Mouse (Mus musculus) heart, adult 2 months (tissue): ENCODE data around the gene Rapgef5. TPM values are rescaled to one million over a fixed set of nuclear protein-coding genes. Genes with fewer than 3 reads are reported as not detected.

Experiments used
- DNase-seq, 2 experiments: peaks; one replicate each; pipeline ENCODE4 v3.0.0; 2021
- H3K27ac ChIP-seq: fragments of 200-600 bp; 2 replicates; pipeline ENCODE4 v1.8.1; 2022
- H3K27me3 ChIP-seq: fragments of 200-500 bp; 2 replicates; pipeline ENCODE4 v1.6.1; 2012; ENCODE audit warnings: mild to moderate bottlenecking, low read length, inconsistent platforms, mixed read lengths; ENCODE audit not compliant: control insufficient read depth, insufficient read depth
- H3K36me3 ChIP-seq: fragments of 200-500 bp; 2 replicates; pipeline ENCODE4 v1.6.1; 2012; ENCODE audit warnings: low read length, inconsistent platforms; ENCODE audit not compliant: control insufficient read depth, insufficient read depth
- H3K4me1 ChIP-seq: fragments of 200-500 bp; 2 replicates; pipeline ENCODE4 v1.6.1; 2011; ENCODE audit warnings: low read length; ENCODE audit not compliant: control insufficient read depth, insufficient read depth
- H3K4me3 ChIP-seq: fragments of 200-600 bp; 2 replicates; pipeline ENCODE4 v1.8.1; 2022
- H3K79me2 ChIP-seq: fragments of 200-500 bp; replicated peaks from 2 replicates; pipeline ENCODE4 v1.6.1; 2012; ENCODE audit warnings: mild to moderate bottlenecking, inconsistent platforms, low read length, moderate library complexity, mixed read lengths; ENCODE audit not compliant: control insufficient read depth, insufficient read depth
- H3K9ac ChIP-seq: fragments of 200-500 bp; 2 replicates; pipeline ENCODE4 v1.6.1; 2012; ENCODE audit warnings: low read depth, mild to moderate bottlenecking, control low read depth, inconsistent platforms, low read length, mixed read lengths
- CTCF ChIP-seq: fragments of 200-600 bp; IDR thresholded peaks from 2 replicates; pipeline ENCODE4 v1.8.1; 2022; ENCODE audit warnings: antibody characterized with exemption, mild to moderate bottlenecking, moderate library complexity
- EP300 ChIP-seq: fragments of 200-500 bp; IDR thresholded peaks from 2 replicates; pipeline ENCODE4 v1.6.1; 2011; ENCODE audit warnings: low read depth, low read length, control low read depth; ENCODE audit not compliant: insufficient read depth
- POLR2A ChIP-seq: fragments of 200-500 bp; IDR thresholded peaks from 2 replicates; pipeline ENCODE4 v1.6.1; 2011; ENCODE audit warnings: mild to moderate bottlenecking, low read depth, low read length, control low read depth; ENCODE audit not compliant: insufficient read depth
- WGBS: fragments of 180-500 bp; shearing (Covaris S2); methylation state at CpG from one replicate; pipeline ENCODE4 v1.1.7; 2018; 5-methylcytosine and 5-hydroxymethylcytosine counted together
- intact Hi-C: fragments of 180-260 bp; cut with DNase I; formaldehyde crosslinking; loops from one replicate; pipeline ENCODE4 v1.15.1; 2025
- polyA plus RNA-seq: library from polyadenylated mRNA; depleted of rRNA; stranded (reverse); fragments of >200 nt; gene quantifications from 2 replicates; pipeline ENCODE4 v1.2.3, GENCODE M21; 2012
- total RNA-seq, 2 experiments: library from RNA; stranded (reverse); gene quantifications; 2 replicates each; pipeline ENCODE4 v1.2.3; 2021

Gene Rapgef5
- total and polyA plus RNA-seq, 3 experiments = 11.4 to 33.0 (median 29.9) TPM

DNA sequence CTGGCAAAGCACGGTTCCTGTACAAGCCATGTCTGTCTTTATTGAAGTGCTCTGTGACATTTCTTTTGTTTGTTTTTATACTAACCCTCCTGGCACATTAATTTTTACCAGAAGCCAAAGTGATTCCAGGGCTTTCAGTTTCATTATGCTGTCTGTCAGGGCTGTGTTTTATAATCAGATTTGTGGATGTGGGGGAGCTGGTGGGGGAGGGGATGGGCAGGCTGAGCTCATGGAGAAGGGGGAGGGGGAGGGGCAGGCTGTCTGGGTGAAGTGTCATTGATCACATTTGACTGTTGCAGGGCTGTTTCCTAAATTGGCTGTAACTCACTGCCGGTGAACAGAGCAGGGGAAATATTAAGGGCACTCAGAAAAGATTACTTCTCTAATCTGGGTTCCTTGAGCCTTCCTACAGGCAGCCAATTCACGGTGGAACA lies 211.9 kb downstream of the Rapgef5 start:
- no peak for DNase-seq
- H3K9ac ChIP-seq = no peak overlapping the region

DNA sequence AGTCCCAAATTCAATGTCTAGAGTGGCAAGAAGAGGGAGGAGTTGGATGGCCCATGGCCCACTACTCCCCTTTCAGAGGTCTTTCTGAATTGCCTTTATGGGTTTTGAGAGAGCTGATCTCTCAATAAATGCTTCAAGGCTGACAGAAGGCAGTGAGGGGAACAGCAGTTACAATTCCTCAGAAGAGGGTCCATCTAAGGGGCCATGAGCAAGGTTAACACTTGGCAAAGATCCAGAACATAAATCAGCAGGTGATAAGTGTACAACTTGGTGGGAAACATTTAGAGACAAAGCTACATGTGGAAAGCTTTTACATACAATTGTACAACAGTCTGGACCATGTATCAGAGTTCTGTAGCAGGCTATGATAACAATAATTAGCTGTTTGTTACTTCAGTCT lies 217.3 kb downstream of the Rapgef5 start:
- intact Hi-C loops = loop anchor here (5.0 kb wide), 1 partner anchor 869 kb away; no protein-coding TSS in a partner anchor
- TF ChIP-seq CTCF (no peak), EP300 (no peak), POLR2A (no peak)
- peaks cover 2% of the 10 kb centered on the region; the same call in 1 of the 2 replicates for H3K4me1 ChIP-seq
- no peak overlapping the region for H3K9ac ChIP-seq
- no peak for DNase-seq
- no peaks in the 10 kb centered on the region for H3K27me3 ChIP-seq
- no peaks in the 10 kb centered on the region for H3K79me2 ChIP-seq
- H3K4me3 ChIP-seq = no peak overlapping the region
- H3K27ac ChIP-seq = no peak overlapping the region
- peaks cover 8% of the 10 kb centered on the region for H3K36me3 ChIP-seq

More for the DNA sequence above, 211.9 kb downstream of the Rapgef5 start:
- Histone ChIP-seq H3K36me3 (peaks cover 23% of the 10 kb centered on the region), H3K4me3 (no peak overlapping the region), H3K27me3 (no peaks in the 10 kb centered on the region), H3K4me1 (no peaks in the 10 kb centered on the region; the same call in 1 of the 2 replicates), H3K27ac (peak overlapping the region; percentile 18; the same call in 1 of the 2 replicates), H3K79me2 (no peaks in the 10 kb centered on the region)
- no peak for TF ChIP-seq CTCF
- TF ChIP-seq EP300 = no peak
- TF ChIP-seq POLR2A = no peak
- intact Hi-C loops = no loop called here
- WGBS = 24% methylated on average over 3 of the region's 3 CpGs

DNA sequence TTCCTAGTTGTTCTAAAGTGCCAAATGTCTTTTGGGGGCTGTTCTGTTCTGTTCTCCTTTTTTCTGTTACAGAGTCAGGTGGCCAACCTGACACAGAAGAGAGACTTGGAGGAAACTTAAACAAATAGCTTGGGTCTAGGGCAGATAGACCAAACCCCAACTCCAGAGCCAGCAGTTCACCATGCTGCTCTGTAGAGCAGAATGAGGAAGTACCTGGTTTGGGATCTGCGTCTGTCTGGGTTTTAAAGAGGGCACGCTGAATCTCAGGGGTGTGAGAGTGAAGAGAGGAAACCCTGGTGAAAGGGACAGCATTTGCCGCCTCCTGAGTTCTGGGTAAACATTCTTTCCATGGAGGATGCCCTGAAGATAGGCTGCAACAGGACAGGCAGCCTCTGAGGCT lies 219.9 kb downstream of the Rapgef5 start:
- peaks cover 2% of the 10 kb centered on the region; the same call in 1 of the 2 replicates for H3K4me1 ChIP-seq
- intact Hi-C loops = no loop called here
- DNase-seq = no peak
- peaks cover 7% of the 10 kb centered on the region for H3K36me3 ChIP-seq
- no peak overlapping the region for H3K4me3 ChIP-seq
- no peaks in the 10 kb centered on the region for H3K27me3 ChIP-seq
- no peak for TF ChIP-seq CTCF
- TF ChIP-seq POLR2A = no peak
- no peak for TF ChIP-seq EP300
- no peak overlapping the region for H3K9ac ChIP-seq
- 86% methylated on average over 3 of the region's 3 CpGs for WGBS
- no peak overlapping the region for H3K27ac ChIP-seq
- no peaks in the 10 kb centered on the region for H3K79me2 ChIP-seq

DNA sequence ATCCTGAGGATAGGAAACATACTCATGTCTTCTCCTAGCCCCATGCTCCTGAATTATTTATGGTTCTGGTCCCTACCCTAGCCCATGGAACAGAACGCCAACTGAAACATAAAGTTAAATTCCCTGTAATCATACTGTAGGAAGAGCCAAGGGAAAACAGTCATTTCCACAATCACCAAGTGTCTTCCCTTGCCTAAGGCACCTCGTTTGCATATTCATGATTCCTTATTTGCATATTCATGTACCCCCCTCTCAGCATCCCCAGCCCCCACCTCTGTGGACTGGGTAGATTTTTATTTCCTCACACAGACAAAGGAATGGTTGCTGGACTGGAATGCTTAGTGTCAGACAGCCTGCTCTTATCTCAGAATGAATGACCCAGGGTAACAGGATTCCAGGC lies 220.6 kb downstream of the Rapgef5 start:
- Histone ChIP-seq H3K79me2 (no peaks in the 10 kb centered on the region), H3K4me1 (peaks cover 2% of the 10 kb centered on the region; the same call in 1 of the 2 replicates), H3K4me3 (no peak overlapping the region), H3K27ac (no peak overlapping the region), H3K9ac (no peak overlapping the region), H3K36me3 (peaks cover 6% of the 10 kb centered on the region), H3K27me3 (no peaks in the 10 kb centered on the region)
- TF ChIP-seq EP300 (no peak), CTCF (no peak), POLR2A (no peak)
- WGBS = 56% methylated on average over 2 of the region's 2 CpGs
- intact Hi-C loops = no loop called here
- DNase-seq = no peak

DNA sequence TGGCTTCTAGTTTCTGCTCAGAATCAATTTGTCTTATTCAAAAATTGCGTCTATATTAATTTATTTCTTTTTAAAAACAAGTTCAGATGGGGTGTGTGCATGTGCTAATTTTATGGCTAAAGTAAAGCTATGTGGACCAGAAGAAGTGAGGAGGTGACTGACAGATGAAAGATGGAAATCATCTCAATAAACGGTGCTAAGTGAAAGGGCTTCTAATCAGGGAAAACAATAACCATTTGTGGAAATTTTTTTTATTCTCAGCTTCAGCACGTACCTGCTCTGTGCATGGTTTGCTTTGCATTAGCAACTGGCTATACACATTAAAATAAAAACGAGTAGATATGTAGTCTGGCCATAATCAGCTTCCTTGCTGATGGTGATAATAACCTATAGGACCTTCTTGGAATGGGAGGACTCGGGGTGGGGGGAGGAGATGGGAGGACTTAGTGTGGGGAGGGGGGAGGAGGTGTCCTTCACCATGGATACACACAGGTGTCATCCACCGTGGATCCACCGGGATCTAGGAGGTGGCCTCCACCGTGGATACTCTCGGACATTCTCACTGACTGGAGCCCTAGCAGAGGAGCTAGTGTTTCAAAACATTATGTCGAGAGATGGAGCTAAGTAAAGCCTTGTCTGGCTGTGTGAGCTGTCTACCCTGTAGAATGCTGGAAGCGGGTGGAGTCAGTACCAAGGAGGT lies 221.2 kb downstream of the Rapgef5 start:
- no peaks in the 10 kb centered on the region for H3K79me2 ChIP-seq
- H3K36me3 ChIP-seq = peaks cover 9% of the 10 kb centered on the region
- no peak overlapping the region for H3K9ac ChIP-seq
- H3K4me3 ChIP-seq = no peak overlapping the region
- no peak overlapping the region for H3K27ac ChIP-seq
- TF ChIP-seq CTCF (no peak), EP300 (no peak), POLR2A (no peak)
- H3K27me3 ChIP-seq = no peaks in the 10 kb centered on the region
- intact Hi-C loops = no loop called here
- no peak for DNase-seq
- peaks cover 2% of the 10 kb centered on the region; the same call in 1 of the 2 replicates for H3K4me1 ChIP-seq
- WGBS = 65% methylated on average over 11 of the region's 11 CpGs

GRCm38 (mm10) chr12:117742487-117742886 lies 226.2 kb downstream of the Rapgef5 start:
- Histone ChIP-seq H3K9ac (no peak overlapping the region), H3K36me3 (peaks cover 29% of the 10 kb centered on the region), H3K79me2 (no peaks in the 10 kb centered on the region), H3K27me3 (no peaks in the 10 kb centered on the region), H3K27ac (no peak overlapping the region), H3K4me1 (peaks cover 5% of the 10 kb centered on the region), H3K4me3 (no peak overlapping the region)
- 23% methylated on average over 1 of the region's 1 CpGs for WGBS
- intact Hi-C loops = no loop called here
- no peak for TF ChIP-seq EP300
- TF ChIP-seq POLR2A = no peak
- no peak for TF ChIP-seq CTCF
- DNase-seq = no peak
